Mouse (Mus musculus) heart, postnatal 0 days (tissue): ENCODE measurements around the gene Abcb9. TPM values are rescaled to one million over a fixed set of nuclear protein-coding genes. Genes with fewer than 3 reads are reported as not detected.

Experiments used
- ATAC-seq: fragments of 200-750 bp; cut with Nextera tagmentation; 2 replicates; pipeline ENCODE4 v1.8.0; 2017; ENCODE audit warnings: low read depth, moderate number of reproducible peaks, moderate library complexity; ENCODE audit not compliant: insufficient read depth
- DNase-seq: peaks from one replicate; pipeline ENCODE4 v3.0.0-alpha.2; 2016; ENCODE audit warnings: low spot score
- H3K27ac ChIP-seq: fragments of 300-500 bp; sonication (generic); 2 replicates; pipeline ENCODE4 v1.5.1; 2014; ENCODE audit warnings: low read depth, mild to moderate bottlenecking
- H3K27me3 ChIP-seq: fragments of 300-500 bp; sonication (generic); 2 replicates; pipeline ENCODE4 v1.6.1; 2014; ENCODE audit warnings: low read length, mixed read lengths; ENCODE audit not compliant: control insufficient read depth, insufficient read depth
- H3K36me3 ChIP-seq: fragments of 300-500 bp; sonication (generic); replicated peaks from 2 replicates; pipeline ENCODE4 v1.6.1; 2014; ENCODE audit warnings: low read length, mixed read lengths; ENCODE audit not compliant: control insufficient read depth, insufficient read depth
- H3K4me1 ChIP-seq: fragments of 300-500 bp; sonication (generic); 2 replicates; pipeline ENCODE4 v1.6.1; 2014; ENCODE audit warnings: antibody characterized with exemption; ENCODE audit not compliant: control insufficient read depth, insufficient read depth
- H3K4me2 ChIP-seq: fragments of 300-500 bp; sonication (generic); 2 replicates; pipeline ENCODE4 v1.6.1; 2014; ENCODE audit warnings: low read depth, mild to moderate bottlenecking, low read length, moderate library complexity
- H3K4me3 ChIP-seq: fragments of 300-500 bp; sonication (generic); 2 replicates; pipeline ENCODE4 v1.5.1; 2014; ENCODE audit warnings: low read depth, low read length
- H3K9ac ChIP-seq: fragments of 300-500 bp; sonication (generic); replicated peaks from 2 replicates; pipeline ENCODE4 v1.6.1; 2014; ENCODE audit warnings: low read depth, low read length, mixed read lengths
- H3K9me3 ChIP-seq: fragments of 300-500 bp; sonication (generic); replicated peaks from 2 replicates; pipeline ENCODE4 v1.6.1; 2016; ENCODE audit warnings: low read length; ENCODE audit not compliant: control insufficient read depth
- CTCF ChIP-seq: IDR thresholded peaks from 2 replicates; pipeline ENCODE4 v1.5.1; 2016; ENCODE audit warnings: antibody characterized with exemption, control low read depth, low read depth
- EP300 ChIP-seq: IDR thresholded peaks from 2 replicates; pipeline ENCODE4 v1.6.1; 2016; ENCODE audit warnings: antibody characterized with exemption, low read depth
- WGBS: fragments of 180-500 bp; shearing (Covaris S2); extraction: QIAGEN DNeasy Blood & Tissue Kit; methylation state at CpG from one replicate; pipeline ENCODE4 v1.1.7; 2014; 5-methylcytosine and 5-hydroxymethylcytosine counted together
- polyA plus RNA-seq: library from polyadenylated mRNA; unstranded; fragments of >200 nt; fragmentation: Nextera tagmentation; extraction: Ambion mirVana; gene quantifications from 2 replicates; pipeline ENCODE4 v1.2.1, GENCODE M21; 2015
- total RNA-seq: library from RNA; depleted of rRNA; stranded (reverse); fragments of >200 nt; gene quantifications from 2 replicates; pipeline ENCODE4 v1.2.3, GENCODE M21; 2014; ENCODE audit warnings: low replicate concordance

Abcb9 gene
- total and polyA plus RNA-seq, 2 experiments from 2014 or later: 1.8 to 3.0 TPM

- Histone ChIP-seq H3K4me3 (no peak overlapping the region), H3K4me2 (no peak overlapping the region), H3K36me3 (no peaks in the 10 kb centered on the region), H3K27ac (no peak overlapping the region), H3K4me1 (peaks cover 11% of the 10 kb centered on the region; the same call in 1 of the 2 replicates), H3K9ac (no peak overlapping the region), H3K27me3 (no peaks in the 10 kb centered on the region), H3K9me3 (no peaks in the 10 kb centered on the region)
- TF ChIP-seq EP300 (no peak), CTCF (no peak)
- ATAC-seq: no peak
- no peak for DNase-seq
- WGBS: 58% methylated on average over 9 of the region's 9 CpGs
Measured at GRCm38 (mm10) chr5:124091951-124092406, 3.6 kb downstream of the Abcb9 start.

- peaks cover 11% of the 10 kb centered on the region; the same call in 1 of the 2 replicates for H3K4me1 ChIP-seq
- H3K9ac ChIP-seq: no peak overlapping the region
- WGBS: 78% methylated on average over 23 of the region's 23 CpGs
- H3K9me3 ChIP-seq: no peaks in the 10 kb centered on the region
- H3K27me3 ChIP-seq: no peaks in the 10 kb centered on the region
- H3K36me3 ChIP-seq: no peaks in the 10 kb centered on the region
- no peak overlapping the region for H3K4me3 ChIP-seq
- H3K27ac ChIP-seq: no peak overlapping the region
- TF ChIP-seq EP300 (no peak), CTCF (no peak)
- H3K4me2 ChIP-seq: no peak overlapping the region
- DNase-seq: no peak
- no peak for ATAC-seq
Measured at GRCm38 (mm10) chr5:124089868-124090267, 5.7 kb downstream of the Abcb9 start.

GRCm38 (mm10) chr5:124086876-124087275 is 8.7 kb downstream of the Abcb9 start:
- H3K9me3 ChIP-seq: no peaks in the 10 kb centered on the region
- ATAC-seq: no peak

DNA sequence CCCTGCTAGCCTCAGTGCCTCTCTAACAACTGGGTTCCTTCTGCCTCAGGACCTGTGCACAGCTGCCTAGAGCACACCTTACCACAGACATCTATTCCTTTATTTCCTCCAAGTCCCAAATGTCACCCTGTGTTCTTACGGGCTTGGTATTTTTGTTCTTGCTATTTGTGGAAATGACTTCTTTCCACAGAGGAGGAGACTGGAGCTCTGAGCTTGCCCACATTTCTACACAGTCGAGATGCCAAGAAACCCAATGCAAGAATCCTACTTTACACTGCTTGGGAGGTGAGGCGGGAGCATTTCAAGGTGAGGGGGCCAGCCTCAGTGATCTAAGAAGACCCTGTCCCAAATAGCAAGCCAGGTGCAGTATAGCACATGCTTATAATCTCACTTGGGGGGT is 10.1 kb downstream of the Abcb9 start:
- Histone ChIP-seq H3K9me3 (no peaks in the 10 kb centered on the region), H3K27me3 (no peaks in the 10 kb centered on the region), H3K4me1 (no peaks in the 10 kb centered on the region), H3K27ac (no peak overlapping the region), H3K4me2 (no peak overlapping the region), H3K4me3 (no peak overlapping the region), H3K36me3 (no peaks in the 10 kb centered on the region), H3K9ac (no peak overlapping the region)
- ATAC-seq (no peak), DNase-seq (no peak)
- 45% methylated on average over 3 of the region's 3 CpGs for WGBS
- TF ChIP-seq EP300: no peak
- no peak for TF ChIP-seq CTCF

More at GRCm38 (mm10) chr5:124086876-124087275, 8.7 kb downstream of the Abcb9 start:
- no peaks in the 10 kb centered on the region for H3K4me1 ChIP-seq
- H3K27ac ChIP-seq: no peak overlapping the region
- H3K4me3 ChIP-seq: no peak overlapping the region
- 75% methylated on average over 4 of the region's 4 CpGs for WGBS
- no peak overlapping the region for H3K9ac ChIP-seq
- no peak overlapping the region for H3K4me2 ChIP-seq
- no peaks in the 10 kb centered on the region for H3K27me3 ChIP-seq
- TF ChIP-seq CTCF (no peak), EP300 (no peak)
- no peaks in the 10 kb centered on the region for H3K36me3 ChIP-seq
- no peak for DNase-seq

GRCm38 (mm10) chr5:124084588-124085173 is 10.9 kb downstream of the Abcb9 start:
- no peaks in the 10 kb centered on the region for H3K4me1 ChIP-seq
- TF ChIP-seq EP300 (no peak), CTCF (peak; percentile 100)
- no peak overlapping the region for H3K9ac ChIP-seq
- H3K36me3 ChIP-seq: no peaks in the 10 kb centered on the region
- H3K9me3 ChIP-seq: no peaks in the 10 kb centered on the region
- ATAC-seq (peak; percentile 57), DNase-seq (peak; percentile 78)
- 39% methylated on average over 11 of the region's 11 CpGs for WGBS
- H3K27ac ChIP-seq: no peak overlapping the region
- H3K4me2 ChIP-seq: no peak overlapping the region
- no peak overlapping the region for H3K4me3 ChIP-seq
- H3K27me3 ChIP-seq: no peaks in the 10 kb centered on the region
